In the genomic region with DNA sequence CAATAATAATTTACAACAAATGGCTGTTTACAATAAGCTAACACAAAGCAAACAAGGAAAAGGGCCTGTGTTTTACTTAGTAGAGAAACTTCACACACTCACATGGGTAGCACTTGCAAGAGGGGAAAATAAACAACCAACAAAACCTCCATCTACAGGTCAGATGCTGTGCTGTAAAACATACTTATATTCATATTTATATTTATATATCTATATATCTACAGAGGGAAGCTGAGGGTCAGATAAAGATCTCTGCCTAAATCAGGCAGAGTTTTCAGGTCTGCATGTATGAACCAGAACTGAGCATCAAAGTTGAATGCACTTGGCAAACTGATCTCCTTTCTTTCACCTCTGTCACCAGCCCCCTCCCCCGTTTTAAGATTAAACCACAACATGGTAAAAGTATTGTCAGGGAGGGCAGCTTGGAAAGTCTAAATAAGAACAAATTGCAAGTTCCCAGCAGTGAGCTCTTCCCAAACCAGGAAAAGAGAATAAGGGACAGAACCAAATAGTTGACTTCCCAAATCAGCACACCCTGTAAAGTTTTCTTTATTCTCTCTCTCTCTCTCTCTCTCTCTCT, we compare ENCODE assay signal across 8 mouse cellular contexts. TPM values are rescaled to one million over a fixed set of nuclear protein-coding genes. Genes with fewer than 3 reads are reported as not detected.
DNase-seq lines count a peak whose midpoint lies in the region; ATAC-seq and TF ChIP-seq lines count a peak whose summit lies in the region.

No protein-coding gene starts in this region.

- no peak overlapping the region for H3K9ac ChIP-seq in heart, adult 2 months (ENCODE audit: low read depth, low read length)
- H3K9ac ChIP-seq in hindbrain, embryonic 12.5 days = peak overlapping the region; percentile 92

- H3K79me2 ChIP-seq in heart, adult 2 months (replicated peaks; ENCODE audit: control insufficient read depth, insufficient read depth, low read length) = no peaks in the 10 kb centered on the region

- H3K9me3 ChIP-seq in hindbrain, embryonic 12.5 days (replicated peaks) = no peaks in the 10 kb centered on the region
- no peaks in the 10 kb centered on the region for H3K9me3 ChIP-seq in midbrain, embryonic 10.5 days (replicated peaks)

- H3K27me3 ChIP-seq in heart, adult 2 months (ENCODE audit: control insufficient read depth, insufficient read depth, low read length) = no peaks in the 10 kb centered on the region
- H3K27me3 ChIP-seq in hindbrain, embryonic 12.5 days = peaks cover 12% of the 10 kb centered on the region
- H3K27me3 ChIP-seq in midbrain, embryonic 10.5 days (ENCODE audit: low read depth, poor library complexity, severe bottlenecking) = peaks cover 84% of the 10 kb centered on the region

- H3K4me3 ChIP-seq in heart, adult 2 months = peak overlapping the region; percentile 65
- H3K4me3 ChIP-seq in hindbrain, embryonic 12.5 days = peak overlapping the region; percentile 70
- H3K4me3 ChIP-seq in midbrain, embryonic 10.5 days = peak overlapping the region; percentile 89

- H3K4me1 ChIP-seq in heart, adult 2 months (ENCODE audit: control insufficient read depth, insufficient read depth, low read length) = no peaks in the 10 kb centered on the region; the same call in 1 of the 2 replicates
- peaks cover 54% of the 10 kb centered on the region for H3K4me1 ChIP-seq in hindbrain, embryonic 12.5 days
- H3K4me1 ChIP-seq in midbrain, embryonic 10.5 days = peaks cover 85% of the 10 kb centered on the region

- H3K36me3 ChIP-seq in heart, adult 2 months (ENCODE audit: control insufficient read depth, insufficient read depth, low read length) = peaks cover 8% of the 10 kb centered on the region
- H3K36me3 ChIP-seq in hindbrain, embryonic 12.5 days = peaks cover 16% of the 10 kb centered on the region; the same call in 1 of the 2 replicates
- peaks cover 31% of the 10 kb centered on the region for H3K36me3 ChIP-seq in midbrain, embryonic 10.5 days

- TF ChIP-seq EP300 in heart, adult 2 months (IDR thresholded peaks at IDR 0.05; ENCODE audit: insufficient read depth, low read depth, low read length) = no peak

- no peak for DNase-seq in heart, adult 2 months
- no peak for DNase-seq in heart, postnatal 10 days
- DNase-seq in adipocyte (ENCODE audit: low spot score) = peak; percentile 35
- DNase-seq in midbrain, embryonic 10.5 days (ENCODE audit: low spot score) = peak; percentile 25
- no peak for DNase-seq in left cerebral cortex, postnatal 36 days (ENCODE audit: low spot score in 2 of 2)
- DNase-seq in adrenal gland, postnatal 25 days = no peak

- intact Hi-C loops in heart, adult 2 months (cut with DNase I) = no loop called here
- intact Hi-C loops in heart, postnatal 10 days (cut with DNase I) = loop anchor here (1.0 to 10.0 kb wide), 3 partner anchors 8 to 1613 kb away; no protein-coding TSS in a partner anchor
- intact Hi-C loops in left cerebral cortex, postnatal 36 days (cut with DNase I) = no loop called here

- WGBS in heart, adult 2 months = 14% methylated on average over 1 of the region's 1 CpGs
- 0% methylated on average over 1 of the region's 1 CpGs for WGBS in hindbrain, embryonic 12.5 days
- WGBS in midbrain, embryonic 10.5 days = 6% methylated on average over 1 of the region's 1 CpGs

- H3K27ac ChIP-seq in heart, adult 2 months = peak overlapping the region; percentile 78
- peak overlapping the region; percentile 98 for H3K27ac ChIP-seq in hindbrain, embryonic 12.5 days
- H3K27ac ChIP-seq in midbrain, embryonic 10.5 days (replicated peaks) = peak overlapping the region; percentile 99

- H3K4me2 ChIP-seq in hindbrain, embryonic 12.5 days (replicated peaks) = peak overlapping the region; percentile 80

- no peak for TF ChIP-seq CTCF in heart, adult 2 months (IDR thresholded peaks at IDR 0.05)

- no peak for TF ChIP-seq POLR2A in heart, adult 2 months (IDR thresholded peaks at IDR 0.05; ENCODE audit: insufficient read depth, low read depth, low read length)

- ATAC-seq in hindbrain, embryonic 12.5 days (ENCODE audit: low FRiP score) = no peak
- ATAC-seq in monocyte, adult 5-6 weeks (replicated peaks; ENCODE audit: insufficient number of reproducible peaks, low FRiP score, low TSS enrichment, poor library complexity, severe bottlenecking) = no peak

RNA-seq across cellular contexts. Expression of gene Nr2f2, which starts 14.5 kb away (rescaled TPM):
- 10 to 100 TPM; 16.4 to 18.8 TPM for total RNA-seq in heart, adult 2 months (2021)
- 22.9 and 39.3 TPM in 2 replicates for polyA plus RNA-seq in heart, adult 2 months (2012; rRNA removed)
- 10 to 100 TPM; 25.2 to 30.0 TPM for total RNA-seq in heart, postnatal 10 days (2021)
- 133 and 146 TPM in 2 replicates for polyA plus RNA-seq in hindbrain, embryonic 12.5 days (2016; fragmentation: Nextera tagmentation; extraction: Ambion mirVana)
- 86.8 and 89.2 TPM in 2 replicates for polyA plus RNA-seq in midbrain, embryonic 10.5 days (2016; fragmentation: Nextera tagmentation; extraction: Ambion mirVana)
- total RNA-seq in monocyte, adult 5-6 weeks (2017) = not detected in 3 replicates
- 10 to 100 TPM; 24.8 to 41.3 TPM for total RNA-seq in left cerebral cortex, postnatal 36 days (2021)
- 101 and 117 TPM in 2 replicates for total RNA-seq in adrenal gland, postnatal 25 days (2021)

Comparison
In these comparisons a context has a peak if more than half of its experiments do, and no peak if none do; other contexts are left out.
1. DNase-seq: peak in adipocyte (single experiment) and midbrain, embryonic 10.5 days (single experiment); none in heart, adult 2 months (0 of 2), heart, postnatal 10 days (0 of 2), left cerebral cortex, postnatal 36 days (0 of 2) and adrenal gland, postnatal 25 days (single experiment).
2. RNA of gene Nr2f2, which starts 14.5 kb away (total RNA-seq): 101 to 117 TPM in adrenal gland, postnatal 25 days, 24.8 to 41.3 TPM in left cerebral cortex, postnatal 36 days, 25.2 to 30.0 TPM in heart, postnatal 10 days and 16.4 to 18.8 TPM in heart, adult 2 months; not detected in monocyte, adult 5-6 weeks; every median in the first group is over 10 times any median in the second.
3. Peak in every context shown above with its lines, with median percentiles within 50 percentile points of each other: H3K27ac ChIP-seq and H3K4me3 ChIP-seq.